Mouse (Mus musculus) heart, postnatal 36 days (tissue): Measurements from ENCODE around the gene Eipr1. TPM values are rescaled to one million over a fixed set of nuclear protein-coding genes. Genes with fewer than 3 reads are reported as not detected.
"Not testable (repeated sequence)": the region's sequence is repeated elsewhere in the genome, so short reads cannot be mapped to it uniquely, and the experiment has no call there.

ENCODE experiments used
- DNase-seq, 2 experiments: peaks; one replicate each; pipeline ENCODE4 v3.0.0; 2021 to 2022
- intact Hi-C: fragments of 180-260 bp; cut with DNase I; formaldehyde crosslinking; loops from one replicate; pipeline ENCODE4 v1.15.1; 2025
- total RNA-seq, 2 experiments: library from RNA; stranded (reverse); gene quantifications; 2 replicates each; pipeline ENCODE4 v1.2.3; 2021

Gene Eipr1
- total RNA-seq, 2 experiments from 2014 or later = 8.9 to 9.4 TPM

DNA sequence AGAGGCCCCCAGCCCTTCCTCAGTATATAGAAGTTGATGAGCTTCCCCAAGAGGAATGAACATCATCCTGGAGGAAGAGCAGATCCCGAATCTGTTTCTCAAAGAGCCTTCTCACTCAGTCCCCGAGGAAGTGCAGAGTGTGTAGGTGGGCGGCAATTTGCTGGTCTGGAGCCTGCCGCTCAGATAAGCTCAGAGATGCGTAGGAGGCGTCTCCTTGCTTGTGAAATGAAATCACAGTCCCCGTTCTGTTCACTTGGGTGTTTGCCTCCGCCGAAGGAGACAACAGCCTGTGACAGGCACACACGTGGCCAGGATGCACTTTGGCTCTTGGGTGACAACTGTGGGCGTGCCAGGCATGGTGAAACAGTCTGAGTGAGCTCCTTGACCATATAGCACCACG lies 120.7 kb downstream of the Eipr1 start:
- no peak for DNase-seq
- intact Hi-C loops = no loop called here

DNA sequence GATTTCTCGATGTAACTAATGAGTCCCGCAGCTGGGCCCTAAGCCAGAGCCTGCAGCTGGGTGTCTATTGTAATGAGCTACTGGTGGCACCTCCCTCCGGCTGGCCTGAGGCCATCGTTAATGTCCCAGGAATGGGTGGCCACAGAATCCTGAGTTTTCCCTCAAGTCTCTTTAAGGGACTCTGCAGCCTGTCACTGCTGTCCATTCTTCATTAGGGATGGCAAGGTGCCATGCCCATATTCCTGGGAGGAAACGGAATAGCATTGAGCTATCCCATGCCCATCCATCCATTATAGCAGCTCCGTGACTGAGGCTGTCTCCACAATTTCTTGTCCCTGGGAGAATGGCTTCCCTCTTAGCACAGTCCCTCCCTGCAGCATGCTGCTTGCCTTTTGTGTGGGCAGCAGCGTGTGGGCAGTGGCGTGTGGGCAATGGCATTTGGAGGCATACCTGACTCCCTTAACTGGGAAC lies 123.2 kb downstream of the Eipr1 start:
- DNase-seq = no peak
- intact Hi-C loops = no loop called here

DNA sequence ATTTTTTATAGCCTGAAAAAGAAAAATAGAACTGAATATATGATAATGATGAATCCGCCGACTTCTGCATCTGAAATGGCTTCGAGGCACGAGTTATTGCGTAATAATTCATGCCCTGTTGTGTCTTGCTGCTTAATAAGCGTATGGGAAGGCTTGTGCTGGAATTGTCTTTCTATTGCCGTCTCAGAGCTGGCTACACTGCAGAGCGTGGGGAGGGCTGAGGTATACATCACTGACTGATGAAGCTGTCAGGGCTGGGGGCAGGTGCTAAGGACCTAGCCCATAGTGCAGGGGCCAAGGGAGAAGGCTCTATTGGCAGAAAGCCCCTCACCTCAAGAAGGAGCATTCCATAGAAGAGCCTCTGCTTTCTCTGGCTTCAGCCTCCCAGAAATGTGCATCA lies 123.9 kb downstream of the Eipr1 start:
- intact Hi-C loops = no loop called here
- DNase-seq = no peak

DNA sequence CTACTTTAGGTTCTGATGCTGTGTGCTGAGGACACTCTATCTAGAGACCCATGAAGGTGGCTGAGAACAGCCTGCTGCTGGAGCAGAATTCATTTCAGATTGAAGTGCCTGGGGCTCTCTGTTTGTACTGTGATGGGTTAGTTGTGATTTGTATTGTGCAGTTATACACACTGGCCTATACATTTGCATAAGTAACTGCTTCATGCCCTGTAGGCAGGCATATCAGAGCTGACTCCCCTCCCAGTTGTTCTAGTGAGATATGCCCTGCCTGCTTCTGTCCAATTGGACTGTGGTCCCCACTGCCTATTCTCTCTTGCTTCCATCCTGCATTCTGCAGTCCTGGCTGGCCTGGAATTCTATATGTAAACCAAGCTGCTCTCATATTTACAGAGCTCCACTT lies 128.9 kb downstream of the Eipr1 start:
- no peak for DNase-seq
- intact Hi-C loops = no loop called here

DNA sequence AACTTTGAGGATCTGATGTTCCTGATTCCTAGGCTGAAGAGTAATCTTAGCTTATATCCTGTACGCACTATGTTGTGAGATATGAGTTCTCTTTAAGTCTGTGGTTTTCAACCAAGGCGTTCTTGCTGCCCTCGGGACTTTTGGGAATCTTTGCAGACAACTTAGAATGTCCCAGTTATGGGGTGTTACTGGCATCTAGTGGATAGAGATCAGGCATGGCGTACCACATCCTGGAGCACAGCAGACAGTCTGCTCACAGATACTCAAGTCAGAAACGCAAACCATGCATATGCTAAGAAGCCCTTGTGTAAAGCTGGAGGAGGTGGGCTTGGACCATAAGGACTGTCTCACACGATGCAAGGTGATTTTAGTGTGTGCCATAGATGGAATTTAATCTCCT lies 136.1 kb downstream of the Eipr1 start:
- intact Hi-C loops = no loop called here
- DNase-seq = no peak

DNA sequence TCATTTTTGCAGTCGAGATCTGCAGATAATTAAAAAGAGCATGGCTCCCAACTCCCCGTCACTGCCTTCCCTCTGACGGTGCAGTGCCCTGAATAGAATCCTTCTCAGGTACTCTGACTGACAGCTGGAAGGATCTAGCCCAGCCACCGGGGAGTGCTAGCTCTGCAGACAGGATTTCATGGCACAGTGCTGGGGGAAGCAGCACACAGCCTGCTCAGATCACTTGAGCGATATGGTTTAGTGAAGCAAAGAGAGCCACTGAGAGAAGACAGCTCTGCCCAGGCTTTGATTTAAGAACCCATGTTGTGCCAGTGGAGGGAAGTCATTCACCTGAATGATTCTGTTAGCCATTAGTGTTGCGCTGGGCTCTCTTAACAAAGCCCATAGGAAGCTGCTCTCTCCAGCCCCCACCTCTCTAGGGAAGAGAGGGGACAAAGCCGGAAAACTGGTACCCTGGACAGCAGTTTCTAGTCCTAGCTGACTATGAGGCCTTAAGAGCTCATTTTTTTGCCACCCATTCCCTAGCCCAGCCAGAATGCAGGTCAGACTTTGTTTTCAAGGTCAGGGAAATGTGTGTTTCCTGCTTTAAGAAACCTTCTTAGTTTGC lies 137.6 kb downstream of the Eipr1 start:
- DNase-seq = no peak
- intact Hi-C loops = no loop called here

DNA sequence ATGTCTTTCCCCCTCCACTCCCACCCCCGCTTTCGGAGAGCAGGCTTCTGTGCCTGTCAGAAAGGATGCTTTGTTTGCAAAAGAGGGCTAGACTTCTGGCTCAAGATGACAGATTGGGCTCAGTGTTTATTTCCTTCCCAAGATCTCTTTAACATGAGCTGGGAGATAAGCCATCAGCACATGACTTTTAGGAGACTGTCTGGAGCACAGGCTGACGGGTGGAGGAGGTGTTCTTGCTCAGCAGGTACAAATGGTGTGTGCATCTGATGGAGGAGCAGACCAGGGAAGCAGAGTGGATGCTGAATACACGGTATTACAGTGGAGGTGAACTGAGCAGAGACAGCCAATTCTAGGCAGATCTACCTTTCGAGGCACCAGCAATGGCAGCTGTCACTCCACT lies 139.9 kb downstream of the Eipr1 start:
- DNase-seq = no peak
- intact Hi-C loops = no loop called here

DNA sequence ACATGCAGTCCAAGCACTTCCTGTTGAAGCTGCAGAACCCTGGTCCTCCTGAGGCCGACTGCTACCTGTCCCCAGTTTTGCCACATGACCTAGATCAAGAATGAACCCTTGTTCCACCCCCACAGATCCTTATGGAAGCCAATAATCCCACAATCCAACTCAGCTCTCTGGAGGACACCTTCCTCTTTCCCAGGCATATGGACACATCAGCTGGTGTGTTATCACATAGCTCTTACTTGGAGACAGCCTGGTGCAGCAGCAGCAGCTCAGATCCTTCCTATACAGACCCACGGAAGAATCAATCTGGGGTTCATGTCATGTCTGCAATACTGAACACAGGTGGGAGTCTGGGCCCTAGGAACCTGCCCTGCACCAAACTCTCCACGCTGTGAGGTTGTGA lies 145.0 kb downstream of the Eipr1 start:
- no peak for DNase-seq
- intact Hi-C loops = no loop called here

DNA sequence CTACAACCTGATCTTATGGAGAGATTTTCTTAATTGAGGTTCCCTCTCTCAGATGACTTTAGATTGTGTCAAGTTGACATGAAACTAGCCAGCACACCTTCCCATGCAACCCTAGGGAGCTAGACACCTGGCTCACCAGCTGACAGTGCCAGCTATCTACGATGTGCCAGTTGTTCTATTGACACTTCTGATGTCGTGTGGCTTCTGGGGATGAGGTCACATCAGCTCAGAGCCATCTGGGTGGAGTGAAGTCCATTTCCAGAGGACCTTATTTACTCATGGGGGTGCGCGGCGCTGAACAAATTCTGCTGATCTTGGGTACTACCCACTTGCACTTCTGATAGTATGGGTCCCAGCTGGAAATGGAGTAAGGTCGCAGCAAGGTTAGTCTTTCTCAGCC lies 146.7 kb downstream of the Eipr1 start:
- no peak for DNase-seq
- intact Hi-C loops = no loop called here

DNA sequence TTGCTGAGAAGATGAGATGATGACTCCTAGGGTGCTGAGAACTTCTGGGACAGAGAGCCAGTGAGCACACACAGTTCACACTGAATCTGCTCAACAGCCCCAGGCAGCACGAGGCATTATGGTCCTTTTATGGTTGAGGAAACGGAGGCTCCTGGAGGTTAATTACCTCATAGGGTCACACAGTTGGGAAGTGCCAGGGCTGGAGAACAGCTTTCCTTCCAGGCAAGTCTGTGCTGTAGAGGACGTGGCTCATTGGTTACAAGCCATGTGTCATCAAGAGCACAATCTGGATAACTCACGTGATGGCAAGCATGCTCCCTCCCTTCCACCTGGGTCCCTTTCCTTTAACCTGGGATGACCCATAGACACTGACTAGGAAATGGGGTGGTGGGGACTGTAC lies 148.1 kb downstream of the Eipr1 start:
- intact Hi-C loops = no loop called here
- no peak for DNase-seq

DNA sequence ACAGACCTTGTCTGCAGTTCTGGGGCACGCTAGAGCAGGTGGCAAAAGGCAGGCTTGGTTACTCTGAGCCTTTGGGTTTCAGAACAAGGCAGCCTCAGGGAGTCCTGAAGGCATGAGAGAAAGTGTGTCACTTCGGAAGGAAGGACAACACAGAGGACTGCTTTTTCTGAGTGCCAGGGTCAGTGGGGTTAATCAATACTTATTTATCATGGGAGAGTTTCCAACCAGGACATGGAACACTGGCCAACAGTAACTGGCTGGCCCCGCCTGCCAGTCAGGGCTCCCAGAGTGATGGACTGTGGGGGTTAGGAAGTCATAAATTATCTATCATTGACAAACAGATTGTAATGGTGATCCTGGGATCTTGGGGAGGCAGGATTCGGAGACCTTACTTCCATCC lies 148.7 kb downstream of the Eipr1 start:
- intact Hi-C loops = no loop called here

DNA sequence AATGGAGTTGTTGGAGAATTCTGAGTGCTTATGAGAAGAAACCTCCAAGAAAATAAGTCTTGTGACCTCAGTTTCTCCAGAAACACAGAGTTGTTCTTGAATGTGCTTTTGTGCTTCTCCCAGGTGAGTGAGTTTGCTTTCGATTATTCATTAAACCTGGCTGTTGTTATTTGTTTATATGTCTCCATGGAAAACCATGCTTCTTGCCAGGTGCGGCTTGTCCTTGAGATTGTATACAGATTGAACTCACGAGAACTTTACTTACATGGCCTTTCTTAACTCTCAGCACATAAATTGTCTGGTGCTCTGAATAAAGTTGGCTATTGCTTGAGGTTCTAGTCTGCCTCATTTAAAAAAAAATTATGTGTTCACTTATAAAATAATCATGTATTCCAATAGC lies 150.5 kb downstream of the Eipr1 start:
- intact Hi-C loops = no loop called here

More for the DNA sequence above, 148.7 kb downstream of the Eipr1 start:
- DNase-seq = no peak

DNA sequence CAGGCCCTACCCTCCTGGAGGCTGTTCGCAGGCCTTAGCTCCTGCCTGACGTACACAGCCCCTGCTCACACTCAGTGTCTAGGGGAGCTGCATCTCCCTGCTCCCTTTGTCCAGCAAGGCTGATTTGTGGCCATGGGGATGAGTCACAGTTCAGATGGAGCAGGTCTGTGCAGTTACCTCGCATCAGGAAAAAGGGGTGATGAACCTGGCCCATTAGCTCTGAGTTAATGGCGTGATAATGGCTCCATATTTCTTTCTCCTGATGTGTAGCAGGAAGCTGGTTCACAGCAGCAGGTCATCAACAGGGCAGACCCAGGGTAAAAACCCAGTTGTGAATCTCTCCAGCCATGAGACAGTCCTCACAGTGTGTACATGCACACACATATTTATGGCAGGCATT lies 151.5 kb downstream of the Eipr1 start:
- no peak for DNase-seq
- intact Hi-C loops = no loop called here

More for the DNA sequence above, 150.5 kb downstream of the Eipr1 start:
- no peak for DNase-seq

DNA sequence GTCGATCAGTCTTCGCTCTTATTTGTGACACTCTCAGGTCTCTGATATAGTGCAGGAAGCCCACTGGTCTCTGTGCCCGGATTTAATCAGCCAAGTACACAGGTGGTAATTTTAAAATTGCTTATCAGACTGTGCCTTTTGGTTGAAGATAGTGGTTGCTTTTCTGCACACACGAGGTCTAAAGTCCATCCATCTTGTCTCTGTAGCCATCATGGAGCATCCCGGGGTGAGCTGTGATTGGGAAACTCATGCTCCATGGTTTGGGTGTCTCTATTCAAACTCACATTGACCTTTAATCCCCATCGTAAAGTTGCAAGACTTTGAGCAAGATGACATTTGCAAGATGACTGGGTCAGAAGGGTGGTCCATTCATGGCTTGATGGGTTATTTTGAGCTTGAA lies 153.9 kb downstream of the Eipr1 start:
- intact Hi-C loops = no loop called here
- no peak for DNase-seq

DNA sequence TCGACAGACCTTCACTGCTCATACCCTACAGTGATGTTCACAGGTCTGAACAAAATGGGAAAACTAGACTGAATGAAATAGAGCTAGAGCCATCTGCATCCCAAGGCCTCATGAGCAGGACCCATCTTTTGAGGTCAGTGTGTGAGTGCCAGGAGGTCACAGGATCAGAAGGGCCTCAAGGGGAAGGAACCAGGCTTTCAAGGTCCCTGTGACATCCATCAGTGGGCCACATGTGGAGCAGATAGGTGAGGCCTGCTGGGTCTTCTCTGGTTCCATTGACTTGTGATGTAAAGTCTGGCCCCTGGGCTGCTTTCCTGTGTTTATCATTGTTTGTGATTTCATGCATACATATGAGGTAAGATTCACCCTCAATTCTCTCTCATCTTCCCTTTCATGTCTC lies 154.4 kb downstream of the Eipr1 start:
- intact Hi-C loops = no loop called here
- DNase-seq = no peak

DNA sequence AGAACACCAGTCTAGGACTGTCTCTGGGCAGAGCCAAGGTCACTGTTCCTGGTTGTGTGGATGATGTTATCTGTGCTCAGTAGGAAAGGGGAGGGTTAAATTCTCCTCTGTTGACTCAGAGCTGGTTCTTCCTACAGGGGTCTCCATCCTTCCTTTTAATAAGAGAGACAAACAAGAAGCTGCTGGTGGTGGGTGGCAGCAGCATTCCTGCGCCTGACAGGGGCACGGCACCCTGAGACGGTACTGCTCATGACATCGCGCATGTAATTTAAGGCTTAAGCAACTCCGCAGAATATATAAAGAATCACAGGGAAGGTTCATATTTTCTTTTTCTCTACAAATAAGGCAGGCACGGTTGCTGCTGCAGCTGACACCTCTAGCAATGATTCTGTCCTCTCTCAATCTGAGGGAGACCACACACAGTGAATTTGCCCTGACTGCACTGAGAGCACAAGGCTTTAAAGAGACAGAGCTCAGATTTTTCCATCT lies 155.2 kb downstream of the Eipr1 start:
- intact Hi-C loops = no loop called here
- DNase-seq = no peak

DNA sequence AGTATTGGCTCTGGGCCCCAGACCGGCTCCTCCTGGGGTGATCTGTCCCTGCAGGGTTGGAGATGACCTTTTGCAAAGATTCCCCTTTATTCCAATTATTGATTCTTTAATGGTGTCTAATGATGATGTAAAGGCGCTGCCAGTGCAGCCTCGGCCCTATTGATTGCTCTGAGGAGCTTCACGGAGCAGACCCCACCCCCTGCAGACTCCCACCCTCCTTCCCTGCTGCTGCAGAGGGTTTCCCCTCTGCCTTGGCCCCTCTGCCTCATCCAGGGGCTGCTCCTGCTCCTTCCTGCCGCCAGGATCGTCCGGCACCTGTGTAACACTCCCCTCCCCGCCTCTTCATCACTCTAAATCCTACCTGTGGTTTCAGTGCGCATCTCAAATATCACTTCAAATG lies 156.2 kb downstream of the Eipr1 start:
- no peak for DNase-seq
- intact Hi-C loops = no loop called here

DNA sequence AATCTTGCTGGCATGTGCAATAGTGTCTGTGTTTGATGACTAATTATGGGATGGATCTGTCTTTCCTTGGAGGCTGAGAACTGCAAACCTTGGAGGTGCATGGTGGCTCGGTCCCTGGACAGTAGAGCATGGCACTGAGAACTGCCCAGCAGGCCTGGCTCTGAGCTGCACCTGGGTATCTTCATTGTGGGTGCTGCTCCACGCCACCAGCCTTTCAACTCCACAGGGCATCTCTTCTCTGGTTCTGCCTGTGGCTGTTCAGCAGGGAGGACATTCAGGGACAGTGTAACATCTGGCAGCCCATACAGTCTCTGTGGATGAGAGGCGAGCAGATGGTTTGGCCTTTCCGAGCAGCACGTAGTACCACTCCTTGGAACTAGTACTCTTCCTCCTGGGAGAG lies 158.2 kb downstream of the Eipr1 start:
- intact Hi-C loops = no loop called here
- no peak for DNase-seq

DNA sequence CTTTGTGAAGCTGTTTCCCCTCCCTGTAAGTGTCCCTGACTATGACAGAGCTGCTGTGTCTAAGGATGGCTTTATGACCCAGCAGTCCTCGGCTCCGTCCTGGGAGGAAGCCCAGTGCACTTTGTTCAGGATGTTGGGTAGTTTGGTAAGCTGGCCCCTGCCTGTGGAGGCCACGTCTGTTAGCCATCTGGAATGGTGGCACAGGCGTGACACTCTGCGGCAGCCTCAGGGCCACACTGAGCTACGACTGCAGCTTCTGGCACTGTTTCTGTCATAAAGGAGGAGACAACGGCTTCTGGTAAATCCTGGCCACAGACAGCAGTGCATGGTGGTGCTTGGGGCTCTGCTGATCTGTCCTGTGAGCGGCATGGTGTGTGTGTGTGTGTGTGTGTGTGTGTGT lies 159.0 kb downstream of the Eipr1 start:
- intact Hi-C loops = no loop called here
- no peak for DNase-seq

DNA sequence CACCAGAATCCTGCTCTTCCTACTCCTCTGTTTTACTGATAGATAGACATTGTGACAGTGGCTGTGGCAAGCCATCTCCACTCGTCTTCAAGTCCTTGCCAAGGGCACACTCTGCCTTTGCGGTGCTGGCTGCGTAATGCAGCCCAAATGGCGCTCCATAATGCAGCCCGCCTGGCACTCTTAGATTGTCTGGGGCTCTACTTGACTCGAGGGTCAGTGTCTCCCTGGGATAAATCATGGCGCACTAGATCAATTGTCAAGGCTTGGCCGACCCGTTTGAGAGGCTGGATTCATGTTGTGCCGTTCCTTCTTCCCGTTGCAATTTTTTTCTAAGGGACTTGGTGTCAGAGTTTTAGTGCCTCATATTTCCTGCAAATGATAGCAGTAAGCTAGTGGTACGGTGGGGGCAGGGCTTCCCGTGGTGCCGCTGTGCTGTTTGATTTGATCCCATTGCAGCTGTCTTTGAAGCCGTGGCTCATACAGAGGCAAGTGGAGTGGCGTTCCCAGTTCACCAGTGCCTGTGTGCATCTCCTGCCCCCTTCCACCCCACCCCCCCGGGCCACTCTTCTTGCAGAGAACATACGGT lies 160.8 kb downstream of the Eipr1 start:
- no peak for DNase-seq
- intact Hi-C loops = no loop called here

DNA sequence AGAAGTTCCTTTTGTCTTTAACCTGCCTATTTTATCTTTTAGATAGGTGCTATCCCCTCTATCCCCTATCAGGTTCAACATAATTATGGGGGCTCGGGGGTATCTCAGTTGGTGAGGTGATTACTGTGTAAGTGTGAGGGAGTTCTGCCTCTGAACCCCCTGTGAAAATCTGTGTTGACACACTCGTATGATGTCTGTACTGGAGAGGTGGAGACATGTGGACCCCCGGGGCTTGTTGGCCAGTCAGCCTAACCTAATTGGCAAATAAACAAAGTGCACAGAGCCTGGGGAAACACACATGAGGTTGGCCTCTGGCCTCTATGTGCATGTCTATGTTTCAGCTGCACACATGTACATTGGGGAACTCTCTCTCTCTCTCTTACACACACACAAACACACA lies 161.5 kb downstream of the Eipr1 start:
- no peak for DNase-seq
- intact Hi-C loops = no loop called here

DNA sequence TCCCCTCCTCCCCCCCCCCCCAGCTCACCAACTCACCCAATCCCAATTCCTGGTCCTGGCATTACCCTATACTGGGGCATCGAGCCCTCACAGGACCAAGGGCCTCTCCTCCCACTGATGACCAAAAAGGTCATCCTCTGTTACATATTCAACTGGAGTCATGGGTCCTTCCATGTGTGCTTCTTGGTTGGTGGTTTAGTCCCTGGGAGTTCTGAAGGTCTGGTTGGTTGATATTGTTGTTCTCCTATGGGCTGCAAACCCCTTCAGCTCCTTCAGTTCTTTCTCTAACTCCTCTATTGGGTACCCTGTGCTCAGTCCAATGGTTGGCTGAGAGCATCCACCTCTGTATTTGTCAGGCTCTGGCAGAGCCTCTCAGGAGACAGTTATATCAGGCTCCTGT lies 162.5 kb downstream of the Eipr1 start:
- DNase-seq, intact Hi-C loops: not testable (repeated sequence)
